In the genomic region with DNA sequence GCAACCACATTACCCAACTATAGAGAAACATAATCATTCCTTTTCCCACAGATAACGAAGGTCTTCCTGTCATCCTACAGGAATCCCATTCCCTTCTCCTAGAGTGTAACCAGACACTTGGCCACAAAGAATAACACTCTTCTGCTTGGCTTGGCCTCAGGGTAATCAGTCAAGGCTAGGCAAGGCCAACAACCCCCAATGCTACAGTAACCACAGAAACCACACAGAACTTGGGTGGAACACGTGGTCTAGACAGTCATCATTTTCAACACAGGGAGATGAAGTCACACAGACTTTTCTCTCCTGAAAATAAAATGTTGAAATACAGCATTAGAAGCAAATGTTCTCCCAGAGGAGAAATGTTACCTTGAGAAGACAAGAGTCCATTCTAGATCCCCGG, we compare ENCODE assay signal across 12 mouse cellular contexts.
DNase-seq lines count a peak whose midpoint lies in the region; ATAC-seq and TF ChIP-seq lines count a peak whose summit lies in the region.
"Had no signal": no experiment of that assay in that cellular context is flagged by ENCODE, and none has a peak within 500 bp of the region (broad histone marks: within the 10 kb centered on the region; RNA-seq: fewer than 3 reads in every experiment).

No protein-coding gene starts in this region.

- no peaks in the 10 kb centered on the region for H3K9me3 ChIP-seq in embryonic facial prominence, embryonic 14.5 days (ENCODE audit: control insufficient read depth, low read length)
- no peaks in the 10 kb centered on the region for H3K9me3 ChIP-seq in embryonic facial prominence, embryonic 10.5 days
- H3K9me3 ChIP-seq: heart, embryonic 15.5 days; limb, embryonic 12.5 days had no signal

- no peak overlapping the region for H3K9ac ChIP-seq in embryonic facial prominence, embryonic 14.5 days (ENCODE audit: low read depth, low read length)
- H3K9ac ChIP-seq: heart, embryonic 15.5 days; limb, embryonic 12.5 days had no signal

- no peak overlapping the region for H3K4me2 ChIP-seq in embryonic facial prominence, embryonic 14.5 days (ENCODE audit: low read depth, low read length)
- H3K4me2 ChIP-seq: heart, embryonic 15.5 days; limb, embryonic 12.5 days had no signal

- ATAC-seq in embryonic facial prominence, embryonic 14.5 days (ENCODE audit: low read depth): peak; percentile 68; the same call in 1 of the 2 replicates

- DNase-seq in embryonic facial prominence, embryonic 14.5 days (ENCODE audit: low spot score): peak; percentile 62
- DNase-seq in embryonic facial prominence, embryonic 10.5 days (ENCODE audit: low spot score): no peak
- peak; percentile 5 for DNase-seq in thymus, adult 2 months
- DNase-seq in thymus, postnatal 14 days: no peak
- no peak for DNase-seq in layer of hippocampus, postnatal 10 days (ENCODE audit: low spot score in 2 of 2)
- DNase-seq in right cerebral cortex, postnatal 4 days: no peak
- no peak for DNase-seq in lung, postnatal 25 days (ENCODE audit: low spot score)
- DNase-seq: kidney, postnatal 14 days had no signal

- H3K27ac ChIP-seq in embryonic facial prominence, embryonic 14.5 days (replicated peaks; ENCODE audit: low read depth, low read length): no peak overlapping the region
- H3K27ac ChIP-seq in embryonic facial prominence, embryonic 10.5 days (replicated peaks): no peak overlapping the region
- H3K27ac ChIP-seq in thymus, adult 2 months (ENCODE audit: control insufficient read depth, insufficient read depth, low read length): no peak overlapping the region
- H3K27ac ChIP-seq in embryonic fibroblast, embryonic 13.5 days (ENCODE audit: insufficient read depth, low read length): peak overlapping the region; percentile 92
- H3K27ac ChIP-seq: heart, embryonic 15.5 days; limb, embryonic 12.5 days had no signal

- no peak for TF ChIP-seq CTCF in thymus, adult 2 months (IDR thresholded peaks at IDR 0.05; ENCODE audit: borderline replicate concordance, control insufficient read depth, extremely low read depth, insufficient read depth, low read length, poor library complexity)
- no peak for TF ChIP-seq CTCF in embryonic fibroblast, embryonic 13.5 days (IDR thresholded peaks at IDR 0.05; ENCODE audit: borderline replicate concordance, insufficient read depth, low read length)

- H3K36me3 ChIP-seq in embryonic facial prominence, embryonic 14.5 days (ENCODE audit: control insufficient read depth, insufficient read depth, low read length): no peaks in the 10 kb centered on the region
- H3K36me3 ChIP-seq in embryonic facial prominence, embryonic 10.5 days (replicated peaks): no peaks in the 10 kb centered on the region
- H3K36me3 ChIP-seq in thymus, adult 2 months (ENCODE audit: control insufficient read depth, insufficient read depth, low read length): no peaks in the 10 kb centered on the region
- H3K36me3 ChIP-seq: heart, embryonic 15.5 days; limb, embryonic 12.5 days had no signal

- H3K27me3 ChIP-seq in embryonic facial prominence, embryonic 14.5 days (replicated peaks; ENCODE audit: control insufficient read depth, insufficient read depth, low read length): no peaks in the 10 kb centered on the region
- no peaks in the 10 kb centered on the region for H3K27me3 ChIP-seq in embryonic facial prominence, embryonic 10.5 days (replicated peaks; ENCODE audit: low read depth, poor library complexity, severe bottlenecking)
- no peaks in the 10 kb centered on the region for H3K27me3 ChIP-seq in thymus, adult 2 months (ENCODE audit: control insufficient read depth, insufficient read depth, low read length)
- H3K27me3 ChIP-seq: heart, embryonic 15.5 days; limb, embryonic 12.5 days; megakaryocyte, embryonic 14.5 days had no signal

- WGBS in embryonic facial prominence, embryonic 14.5 days: 53% methylated on average over 3 of the region's 3 CpGs
- 64% methylated on average over 3 of the region's 3 CpGs for WGBS in embryonic facial prominence, embryonic 10.5 days
- WGBS in thymus, adult 2 months: 26% methylated on average over 3 of the region's 3 CpGs

- no peak for TF ChIP-seq POLR2A in thymus, adult 2 months (IDR thresholded peaks at IDR 0.05; ENCODE audit: control insufficient read depth, extremely low read depth, insufficient read depth, low read length, poor library complexity)
- no peak for TF ChIP-seq POLR2A in embryonic fibroblast, embryonic 13.5 days (IDR thresholded peaks at IDR 0.05; ENCODE audit: low read depth, low read length)

- H3K4me3 ChIP-seq in embryonic facial prominence, embryonic 14.5 days (ENCODE audit: low read depth, low read length): no peak overlapping the region
- H3K4me3 ChIP-seq in embryonic facial prominence, embryonic 10.5 days: no peak overlapping the region
- H3K4me3 ChIP-seq in thymus, adult 2 months (ENCODE audit: control insufficient read depth, insufficient read depth, low read length): no peak overlapping the region
- no peak overlapping the region for H3K4me3 ChIP-seq in embryonic fibroblast, embryonic 13.5 days (ENCODE audit: insufficient read depth, low read length)
- H3K4me3 ChIP-seq: heart, embryonic 15.5 days; limb, embryonic 12.5 days; megakaryocyte, embryonic 14.5 days had no signal

- no peaks in the 10 kb centered on the region for H3K4me1 ChIP-seq in embryonic facial prominence, embryonic 14.5 days (ENCODE audit: control insufficient read depth, insufficient read depth, low read length)
- H3K4me1 ChIP-seq in embryonic facial prominence, embryonic 10.5 days: no peaks in the 10 kb centered on the region
- no peaks in the 10 kb centered on the region for H3K4me1 ChIP-seq in thymus, adult 2 months (replicated peaks; ENCODE audit: control insufficient read depth, insufficient read depth, low read length)
- no peaks in the 10 kb centered on the region; the same call in 1 of the 2 replicates for H3K4me1 ChIP-seq in embryonic fibroblast, embryonic 13.5 days (ENCODE audit: control insufficient read depth, insufficient read depth, low read length)
- H3K4me1 ChIP-seq: heart, embryonic 15.5 days; limb, embryonic 12.5 days had no signal

Comparison
In these comparisons a context has a peak if more than half of its experiments do, and no peak if none do; other contexts are left out.
1. DNase-seq: peak in embryonic facial prominence, embryonic 14.5 days (single experiment) and thymus, adult 2 months (single experiment); none in embryonic facial prominence, embryonic 10.5 days (single experiment), thymus, postnatal 14 days (single experiment), layer of hippocampus, postnatal 10 days (0 of 2), right cerebral cortex, postnatal 4 days (single experiment) and lung, postnatal 25 days (single experiment).